In the genomic region with DNA sequence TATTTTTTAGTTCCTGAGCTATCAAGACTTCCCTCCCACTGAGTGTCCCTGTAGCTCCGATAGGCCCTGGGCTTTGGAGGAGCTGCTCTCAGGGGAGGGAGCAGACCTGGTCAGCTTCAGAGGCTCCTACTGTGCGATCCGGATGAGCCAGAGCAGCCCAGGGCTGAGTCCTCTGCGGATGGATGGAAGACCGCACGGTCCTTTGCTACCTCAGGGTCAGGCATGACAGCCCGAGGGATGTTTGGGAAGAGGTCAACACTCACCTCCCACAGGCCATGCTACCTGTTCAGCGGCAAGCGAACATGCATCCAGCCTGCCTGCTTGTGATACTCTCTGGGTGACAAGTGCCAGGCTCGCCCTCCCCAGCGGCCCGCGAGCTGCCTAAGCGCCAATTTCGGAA, we compare ENCODE assay signal across 12 mouse cellular contexts. TPM values are rescaled to one million over a fixed set of nuclear protein-coding genes. Genes with fewer than 3 reads are reported as not detected.
DNase-seq lines count a peak whose midpoint lies in the region; ATAC-seq and TF ChIP-seq lines count a peak whose summit lies in the region.
"Had no signal": no experiment of that assay in that cellular context is flagged by ENCODE, and none has a peak within 500 bp of the region (broad histone marks: within the 10 kb centered on the region; RNA-seq: fewer than 3 reads in every experiment).

No protein-coding gene starts in this region.

- H3K27ac ChIP-seq in layer of hippocampus, adult 2 months, result peak overlapping the region; percentile 70
- no peak overlapping the region; the same call in 1 of the 2 replicates for H3K27ac ChIP-seq in embryonic facial prominence, embryonic 14.5 days (replicated peaks; ENCODE audit: low read depth, low read length)
- peak overlapping the region; percentile 41 for H3K27ac ChIP-seq in limb, embryonic 12.5 days
- H3K27ac ChIP-seq: embryonic facial prominence, embryonic 13.5 days had no signal

- H3K4me2 ChIP-seq in embryonic facial prominence, embryonic 14.5 days (ENCODE audit: low read depth, low read length), result peak overlapping the region; percentile 21; the same call in 1 of the 2 replicates
- peak overlapping the region; percentile 49 for H3K4me2 ChIP-seq in limb, embryonic 12.5 days
- H3K4me2 ChIP-seq: embryonic facial prominence, embryonic 13.5 days; lung, embryonic 14.5 days had no signal

- peak overlapping the region; percentile 57 for H3K4me3 ChIP-seq in layer of hippocampus, adult 2 months
- H3K4me3 ChIP-seq in embryonic facial prominence, embryonic 14.5 days (ENCODE audit: low read depth, low read length), result no peak overlapping the region; the same call in 1 of the 2 replicates
- H3K4me3 ChIP-seq in limb, embryonic 12.5 days (replicated peaks), result peak overlapping the region; percentile 23; the same call in 1 of the 2 replicates
- H3K4me3 ChIP-seq: embryonic facial prominence, embryonic 13.5 days had no signal

- no peak for DNase-seq in layer of hippocampus, adult 2 months (ENCODE audit: low spot score in 2 of 2)
- no peak for DNase-seq in layer of hippocampus, adult 11-12 months (ENCODE audit: low spot score)
- no peak for DNase-seq in embryonic facial prominence, embryonic 14.5 days (ENCODE audit: low spot score)
- DNase-seq in retina, postnatal 1 day, result peak; percentile 53
- no peak for DNase-seq in left cerebral cortex, adult 8-10 months (ENCODE audit: low spot score in 2 of 2)
- DNase-seq in thymus, postnatal 14 days, result no peak
- DNase-seq: kidney, postnatal 36 days had no signal

- no peaks in the 10 kb centered on the region for H3K4me1 ChIP-seq in embryonic facial prominence, embryonic 14.5 days (ENCODE audit: control insufficient read depth, insufficient read depth, low read length)
- peaks cover 56% of the 10 kb centered on the region for H3K4me1 ChIP-seq in limb, embryonic 12.5 days (replicated peaks)

- 4% methylated on average over 15 of the region's 15 CpGs for WGBS in embryonic facial prominence, embryonic 14.5 days
- 4% methylated on average over 15 of the region's 15 CpGs for WGBS in limb, embryonic 12.5 days

- TF ChIP-seq CTCF in layer of hippocampus, adult 2 months (conservative IDR thresholded peaks at IDR 0.05), result no peak

- H3K9me3 ChIP-seq in embryonic facial prominence, embryonic 14.5 days (ENCODE audit: control insufficient read depth, low read length), result no peaks in the 10 kb centered on the region
- no peaks in the 10 kb centered on the region for H3K9me3 ChIP-seq in limb, embryonic 12.5 days
- H3K9me3 ChIP-seq: embryonic facial prominence, embryonic 13.5 days had no signal

- H3K36me3 ChIP-seq in embryonic facial prominence, embryonic 14.5 days (ENCODE audit: control insufficient read depth, insufficient read depth, low read length), result no peaks in the 10 kb centered on the region
- H3K36me3 ChIP-seq in limb, embryonic 12.5 days, result no peaks in the 10 kb centered on the region; the same call in 1 of the 2 replicates
- H3K36me3 ChIP-seq: embryonic facial prominence, embryonic 13.5 days had no signal

- 0 out of 2 replicates have a peak, but pooled peaks have one; percentile 24 for ATAC-seq in embryonic facial prominence, embryonic 14.5 days (ENCODE audit: low read depth)
- ATAC-seq in limb, embryonic 12.5 days (ENCODE audit: insufficient number of reproducible peaks, insufficient read depth, low FRiP score, low TSS enrichment, low read depth), result 0 out of 2 replicates have a peak, but pooled peaks have one; percentile 40
- no peak for ATAC-seq in activated CD4-positive, CD25-positive, alpha-beta regulatory T cell, adult 4 months

- peaks cover 97% of the 10 kb centered on the region for H3K27me3 ChIP-seq in embryonic facial prominence, embryonic 14.5 days (replicated peaks; ENCODE audit: control insufficient read depth, insufficient read depth, low read length)
- H3K27me3 ChIP-seq in limb, embryonic 12.5 days, result peaks cover 65% of the 10 kb centered on the region

- H3K9ac ChIP-seq in embryonic facial prominence, embryonic 14.5 days (ENCODE audit: low read depth, low read length), result no peak overlapping the region; the same call in 1 of the 2 replicates
- peak overlapping the region; percentile 47; the same call in 1 of the 2 replicates for H3K9ac ChIP-seq in limb, embryonic 12.5 days (replicated peaks)
- H3K9ac ChIP-seq: embryonic facial prominence, embryonic 13.5 days; lung, embryonic 14.5 days had no signal

RNA-seq across cellular contexts. Expression of gene Zic2, which starts 5.9 kb away (rescaled TPM):
- 10 to 100 TPM; 17.7 to 21.9 TPM for total RNA-seq in layer of hippocampus, adult 2 months (2021)
- polyA plus RNA-seq in embryonic facial prominence, embryonic 14.5 days (2014; fragmentation: Nextera tagmentation; extraction: Ambion mirVana), result 1.6 TPM in 2 replicates
- polyA plus RNA-seq in limb, embryonic 12.5 days (2016; fragmentation: Nextera tagmentation; extraction: Ambion mirVana), result 6.2 and 8.0 TPM in 2 replicates
- 10 to 100 TPM; 20.3 to 25.7 (median 21.7) TPM for total RNA-seq in left cerebral cortex, adult 8-10 months (2022)
- polyA plus RNA-seq in activated CD4-positive, CD25-positive, alpha-beta regulatory T cell, adult 4 months (2017; shearing (Covaris generic)), result not detected
- polyA plus RNA-seq: lung, embryonic 14.5 days had no signal

RNA-seq across cellular contexts. Expression of gene Gm10837, which starts 9.2 kb away (rescaled TPM):
- total RNA-seq in layer of hippocampus, adult 2 months (2021), result not detected
- 0.14 TPM in 1 of 2 replicates, not detected in the other for polyA plus RNA-seq in embryonic facial prominence, embryonic 14.5 days (2014; fragmentation: Nextera tagmentation; extraction: Ambion mirVana)
- 0.14 and 0.18 TPM in 2 replicates for polyA plus RNA-seq in limb, embryonic 12.5 days (2016; fragmentation: Nextera tagmentation; extraction: Ambion mirVana)
- not detected for total RNA-seq in left cerebral cortex, adult 8-10 months (2022)
- polyA plus RNA-seq in activated CD4-positive, CD25-positive, alpha-beta regulatory T cell, adult 4 months (2017; shearing (Covaris generic)), result not detected
- total RNA-seq: heart, adult 8-10 months had no signal
- polyA plus RNA-seq: embryonic facial prominence, embryonic 13.5 days; lung, embryonic 14.5 days had no signal

RNA-seq across cellular contexts. Expression of gene Zic5, which starts 15.7 kb away (rescaled TPM):
- total RNA-seq in layer of hippocampus, adult 2 months (2021), result 1 to 10 TPM; 3.9 to 4.4 TPM
- 1.9 and 2.1 TPM in 2 replicates for polyA plus RNA-seq in embryonic facial prominence, embryonic 14.5 days (2014; fragmentation: Nextera tagmentation; extraction: Ambion mirVana)
- 8.0 TPM in 2 replicates for polyA plus RNA-seq in limb, embryonic 12.5 days (2016; fragmentation: Nextera tagmentation; extraction: Ambion mirVana)
- total RNA-seq in left cerebral cortex, adult 8-10 months (2022), result 1 to 10 TPM; 2.2 to 6.1 (median 3.5) TPM
- polyA plus RNA-seq in activated CD4-positive, CD25-positive, alpha-beta regulatory T cell, adult 4 months (2017; shearing (Covaris generic)), result under 1 TPM in 1 of 2 experiments, not detected in 1; 0.12 TPM
- total RNA-seq: heart, adult 8-10 months had no signal
- polyA plus RNA-seq: lung, embryonic 14.5 days had no signal

RNA-seq across cellular contexts. Expression of gene Gm5089, which starts 30.3 kb away (rescaled TPM):
- total RNA-seq in layer of hippocampus, adult 2 months (2021), result under 1 TPM; 0.17 to 0.36 TPM
- not detected in 2 replicates for polyA plus RNA-seq in embryonic facial prominence, embryonic 14.5 days (2014; fragmentation: Nextera tagmentation; extraction: Ambion mirVana)
- 0.14 and 0.23 TPM in 2 replicates for polyA plus RNA-seq in limb, embryonic 12.5 days (2016; fragmentation: Nextera tagmentation; extraction: Ambion mirVana)
- under 1 TPM in 3 of 4 experiments, not detected in 1; 0.19 to 0.59 (median 0.41) TPM for total RNA-seq in left cerebral cortex, adult 8-10 months (2022)
- not detected for polyA plus RNA-seq in activated CD4-positive, CD25-positive, alpha-beta regulatory T cell, adult 4 months (2017; shearing (Covaris generic))
- total RNA-seq: heart, adult 8-10 months had no signal
- polyA plus RNA-seq: lung, embryonic 14.5 days had no signal

RNA-seq across cellular contexts. Expression of gene Pcca, which starts 52.9 kb away (rescaled TPM):
- total RNA-seq in layer of hippocampus, adult 2 months (2021), result 10 to 100 TPM; 41.2 to 44.3 TPM
- polyA plus RNA-seq in embryonic facial prominence, embryonic 14.5 days (2014; fragmentation: Nextera tagmentation; extraction: Ambion mirVana), result 23.1 and 23.2 TPM in 2 replicates
- 34.5 and 37.7 TPM in 2 replicates for polyA plus RNA-seq in limb, embryonic 12.5 days (2016; fragmentation: Nextera tagmentation; extraction: Ambion mirVana)
- total RNA-seq in left cerebral cortex, adult 8-10 months (2022), result 10 to 100 TPM; 35.3 to 45.7 (median 40.5) TPM
- polyA plus RNA-seq in activated CD4-positive, CD25-positive, alpha-beta regulatory T cell, adult 4 months (2017; shearing (Covaris generic)), result 10 to 100 TPM; 11.5 to 19.5 TPM
